Mouse (Mus musculus): ENCODE measurements at regions not wholly inside any gene's neighbourhood (a gene's known extent, or its start where the extent isn't known, plus 50 kb on each side); places are given as distances from the start of the nearest gene placed in this dataset.
"Not testable (repeated sequence)": the region's sequence is repeated elsewhere in the genome, so short reads cannot be mapped to it uniquely, and the experiment has no call there.

- Histone ChIP-seq H3K9me3 (replicated peaks) (no peaks in the 10 kb centered on the region), H3K4me2 (no peak overlapping the region), H3K9ac (replicated peaks) (no peak overlapping the region), H3K4me1 (peaks cover 8% of the 10 kb centered on the region), H3K27ac (replicated peaks) (no peak overlapping the region), H3K4me3 (replicated peaks) (no peak overlapping the region), H3K27me3 (replicated peaks) (no peaks in the 10 kb centered on the region), H3K36me3 (no peaks in the 10 kb centered on the region)
- no peak for ATAC-seq (ENCODE audit: low FRiP score)
- WGBS = 78% methylated on average over 1 of the region's 1 CpGs
Measured at GRCm38 (mm10) chr1:185918663-185919062, 198.4 kb downstream of the Lyplal1 start.

GRCm38 (mm10) chr1:185923723-185924122, 193.4 kb downstream of the Lyplal1 start:
- no peak overlapping the region for H3K27ac ChIP-seq (replicated peaks)
- no peak overlapping the region for H3K4me3 ChIP-seq (replicated peaks)
- H3K4me2 ChIP-seq = no peak overlapping the region
- H3K4me1 ChIP-seq = no peaks in the 10 kb centered on the region
- no peak overlapping the region for H3K9ac ChIP-seq (replicated peaks)
- ATAC-seq (ENCODE audit: low FRiP score) = no peak
- H3K36me3 ChIP-seq = no peaks in the 10 kb centered on the region
- 77% methylated on average over 2 of the region's 2 CpGs for WGBS
- no peaks in the 10 kb centered on the region for H3K27me3 ChIP-seq (replicated peaks)
- H3K9me3 ChIP-seq (replicated peaks) = no peaks in the 10 kb centered on the region

GRCm38 (mm10) chr1:185929000-185929399, 188.1 kb downstream of the Lyplal1 start:
- no peak overlapping the region for H3K27ac ChIP-seq (replicated peaks)
- no peak overlapping the region for H3K4me3 ChIP-seq (replicated peaks)
- H3K27me3 ChIP-seq (replicated peaks) = no peaks in the 10 kb centered on the region
- 16% methylated on average over 2 of the region's 2 CpGs for WGBS
- no peaks in the 10 kb centered on the region for H3K9me3 ChIP-seq (replicated peaks)
- no peak for ATAC-seq (ENCODE audit: low FRiP score)
- H3K9ac ChIP-seq (replicated peaks) = no peak overlapping the region
- H3K36me3 ChIP-seq = no peaks in the 10 kb centered on the region
- H3K4me1 ChIP-seq = no peaks in the 10 kb centered on the region
- no peak overlapping the region for H3K4me2 ChIP-seq

GRCm38 (mm10) chr1:185929761-185930160, 187.3 kb downstream of the Lyplal1 start:
- WGBS = 90% methylated on average over 5 of the region's 5 CpGs
- no peak overlapping the region for H3K9ac ChIP-seq (replicated peaks)
- no peak overlapping the region for H3K4me2 ChIP-seq
- H3K27me3 ChIP-seq (replicated peaks) = no peaks in the 10 kb centered on the region
- H3K36me3 ChIP-seq = no peaks in the 10 kb centered on the region
- no peak for ATAC-seq (ENCODE audit: low FRiP score)
- no peak overlapping the region for H3K27ac ChIP-seq (replicated peaks)
- H3K4me1 ChIP-seq = no peaks in the 10 kb centered on the region
- H3K9me3 ChIP-seq (replicated peaks) = no peaks in the 10 kb centered on the region
- H3K4me3 ChIP-seq (replicated peaks) = no peak overlapping the region

- H3K4me1 ChIP-seq = no peaks in the 10 kb centered on the region
- 84% methylated on average over 3 of the region's 3 CpGs for WGBS
- H3K4me2 ChIP-seq = no peak overlapping the region
- H3K9me3 ChIP-seq (replicated peaks) = no peaks in the 10 kb centered on the region
- no peaks in the 10 kb centered on the region for H3K27me3 ChIP-seq (replicated peaks)
- H3K36me3 ChIP-seq = no peaks in the 10 kb centered on the region
- H3K9ac ChIP-seq (replicated peaks) = no peak overlapping the region
- ATAC-seq (ENCODE audit: low FRiP score) = no peak
- H3K27ac ChIP-seq (replicated peaks) = no peak overlapping the region
- no peak overlapping the region for H3K4me3 ChIP-seq (replicated peaks)
Measured at GRCm38 (mm10) chr1:185933623-185934022, 183.5 kb downstream of the Lyplal1 start.

- Histone ChIP-seq H3K9ac (replicated peaks) (no peak overlapping the region), H3K4me3 (replicated peaks) (no peak overlapping the region), H3K4me1 (no peaks in the 10 kb centered on the region), H3K36me3 (no peaks in the 10 kb centered on the region), H3K27me3 (replicated peaks) (no peaks in the 10 kb centered on the region), H3K4me2 (no peak overlapping the region), H3K9me3 (replicated peaks) (no peaks in the 10 kb centered on the region), H3K27ac (replicated peaks) (no peak overlapping the region)
- ATAC-seq (ENCODE audit: low FRiP score) = no peak
Measured at GRCm38 (mm10) chr1:185937026-185937425, 180.1 kb downstream of the Lyplal1 start.

- Histone ChIP-seq H3K36me3 (no peaks in the 10 kb centered on the region), H3K27me3 (replicated peaks) (no peaks in the 10 kb centered on the region), H3K27ac (replicated peaks) (no peak overlapping the region), H3K9ac (replicated peaks) (no peak overlapping the region), H3K4me1 (no peaks in the 10 kb centered on the region), H3K4me2 (no peak overlapping the region), H3K4me3 (replicated peaks) (no peak overlapping the region), H3K9me3 (replicated peaks) (no peaks in the 10 kb centered on the region)
- WGBS = 89% methylated on average over 3 of the region's 3 CpGs
- no peak for ATAC-seq (ENCODE audit: low FRiP score)
Measured at GRCm38 (mm10) chr1:185939914-185940313, 177.2 kb downstream of the Lyplal1 start.

GRCm38 (mm10) chr1:185940511-185940910, 176.6 kb downstream of the Lyplal1 start:
- H3K9me3 ChIP-seq (replicated peaks) = no peaks in the 10 kb centered on the region

GRCm38 (mm10) chr1:185951163-185951562, 165.9 kb downstream of the Lyplal1 start:
- Histone ChIP-seq H3K4me1 (no peaks in the 10 kb centered on the region), H3K27ac (replicated peaks) (no peak overlapping the region), H3K4me2 (no peak overlapping the region), H3K36me3 (no peaks in the 10 kb centered on the region), H3K9me3 (replicated peaks) (no peaks in the 10 kb centered on the region), H3K27me3 (replicated peaks) (no peaks in the 10 kb centered on the region), H3K9ac (replicated peaks) (no peak overlapping the region), H3K4me3 (replicated peaks) (no peak overlapping the region)
- 96% methylated on average over 1 of the region's 1 CpGs for WGBS
- no peak for ATAC-seq (ENCODE audit: low FRiP score)

More at GRCm38 (mm10) chr1:185940511-185940910, 176.6 kb downstream of the Lyplal1 start:
- Histone ChIP-seq H3K4me1 (no peaks in the 10 kb centered on the region), H3K36me3 (no peaks in the 10 kb centered on the region), H3K4me3 (replicated peaks) (no peak overlapping the region), H3K27me3 (replicated peaks) (no peaks in the 10 kb centered on the region), H3K27ac (replicated peaks) (no peak overlapping the region), H3K9ac (replicated peaks) (no peak overlapping the region), H3K4me2 (no peak overlapping the region)
- no peak for ATAC-seq (ENCODE audit: low FRiP score)
- WGBS = 77% methylated on average over 1 of the region's 1 CpGs

- H3K9me3 ChIP-seq (replicated peaks); H3K27me3 ChIP-seq (replicated peaks); H3K4me1 ChIP-seq; H3K36me3 ChIP-seq; H3K4me2 ChIP-seq; H3K27ac ChIP-seq (replicated peaks); H3K9ac ChIP-seq (replicated peaks); H3K4me3 ChIP-seq (replicated peaks); ATAC-seq (ENCODE audit: low FRiP score): not testable (repeated sequence)
- 36% methylated on average over 1 of the region's 1 CpGs for WGBS
Measured at GRCm38 (mm10) chr1:185955821-185956220, 161.3 kb downstream of the Lyplal1 start.

GRCm38 (mm10) chr1:185957557-185957956, 159.6 kb downstream of the Lyplal1 start:
- H3K4me3 ChIP-seq (replicated peaks) = no peak overlapping the region
- H3K4me2 ChIP-seq = no peak overlapping the region
- 94% methylated on average over 3 of the region's 3 CpGs for WGBS
- no peak overlapping the region for H3K27ac ChIP-seq (replicated peaks)
- no peaks in the 10 kb centered on the region for H3K36me3 ChIP-seq
- H3K9ac ChIP-seq (replicated peaks) = no peak overlapping the region
- H3K9me3 ChIP-seq (replicated peaks) = no peaks in the 10 kb centered on the region
- ATAC-seq (ENCODE audit: low FRiP score) = no peak
- no peaks in the 10 kb centered on the region for H3K27me3 ChIP-seq (replicated peaks)
- H3K4me1 ChIP-seq = no peaks in the 10 kb centered on the region

GRCm38 (mm10) chr1:185958276-185958675, 158.8 kb downstream of the Lyplal1 start:
- no peak overlapping the region for H3K9ac ChIP-seq (replicated peaks)
- H3K9me3 ChIP-seq (replicated peaks) = no peaks in the 10 kb centered on the region
- no peaks in the 10 kb centered on the region for H3K27me3 ChIP-seq (replicated peaks)
- peak overlapping the region; percentile 19; the same call in 1 of the 2 replicates for H3K4me2 ChIP-seq
- H3K36me3 ChIP-seq = no peaks in the 10 kb centered on the region
- no peak overlapping the region for H3K27ac ChIP-seq (replicated peaks)
- no peak for ATAC-seq (ENCODE audit: low FRiP score)
- no peak overlapping the region for H3K4me3 ChIP-seq (replicated peaks)
- 40% methylated on average over 10 of the region's 10 CpGs for WGBS
- no peaks in the 10 kb centered on the region for H3K4me1 ChIP-seq

- Histone ChIP-seq H3K36me3 (no peaks in the 10 kb centered on the region), H3K4me3 (replicated peaks) (no peak overlapping the region), H3K27ac (replicated peaks) (no peak overlapping the region), H3K9ac (replicated peaks) (no peak overlapping the region), H3K9me3 (replicated peaks) (no peaks in the 10 kb centered on the region), H3K4me1 (no peaks in the 10 kb centered on the region), H3K27me3 (replicated peaks) (no peaks in the 10 kb centered on the region), H3K4me2 (no peak overlapping the region)
- 92% methylated on average over 3 of the region's 3 CpGs for WGBS
- no peak for ATAC-seq (ENCODE audit: low FRiP score)
Measured at GRCm38 (mm10) chr1:185962606-185963005, 154.5 kb downstream of the Lyplal1 start.

Data from neural tube, embryonic 15.5 days (tissue).